Mouse (Mus musculus) cerebellum, adult 8-10 months (tissue): Measurements from ENCODE around the gene Tstd2.

Experiments
- DNase-seq: peaks from one replicate; pipeline ENCODE4 v3.0.0; 2022

Gene Tstd2

GRCm38 (mm10) chr4:46084416-46085172 lies 53.9 kb downstream of the Tstd2 start:
- DNase-seq = peak; percentile 41

GRCm38 (mm10) chr4:46082555-46082954 lies 55.9 kb downstream of the Tstd2 start:
- no peak for DNase-seq

- no peak for DNase-seq
Measured at GRCm38 (mm10) chr4:46080261-46080660, 58.2 kb downstream of the Tstd2 start.

- DNase-seq = no peak
Measured at GRCm38 (mm10) chr4:46076892-46077291, 61.6 kb downstream of the Tstd2 start.

GRCm38 (mm10) chr4:46075664-46076063 lies 62.8 kb downstream of the Tstd2 start:
- DNase-seq = no peak

- peak; percentile 68 for DNase-seq
Measured at GRCm38 (mm10) chr4:46073736-46074135, 64.8 kb downstream of the Tstd2 start.

- no peak for DNase-seq
Measured at GRCm38 (mm10) chr4:46072631-46073030, 65.9 kb downstream of the Tstd2 start.

- peak; percentile 77 for DNase-seq
Measured at GRCm38 (mm10) chr4:46069851-46070482, 68.5 kb downstream of the Tstd2 start.

- no peak for DNase-seq
Measured at GRCm38 (mm10) chr4:46068573-46068972, 69.9 kb downstream of the Tstd2 start.

GRCm38 (mm10) chr4:46068060-46068459 lies 70.4 kb downstream of the Tstd2 start:
- no peak for DNase-seq

- no peak for DNase-seq
Measured at GRCm38 (mm10) chr4:46065695-46066340, 72.7 kb downstream of the Tstd2 start.

GRCm38 (mm10) chr4:46064961-46065360 lies 73.5 kb downstream of the Tstd2 start:
- no peak for DNase-seq
